Mouse (Mus musculus) MEL (cell line): ENCODE results near the gene Pabpc1l.

Source experiments
- BHLHE40 ChIP-seq: IDR thresholded peaks from 2 replicates; pipeline ENCODE4 v1.6.1; 2012; ENCODE audit warnings: low read depth, mild to moderate bottlenecking, inconsistent platforms, low read length, improper control_type of control experiment, borderline replicate concordance
- CHD2 ChIP-seq: IDR thresholded peaks from 2 replicates; pipeline ENCODE4 v1.6.1; 2011; ENCODE audit warnings: low read length, improper control_type of control experiment
- GATA1 ChIP-seq: IDR thresholded peaks from 2 replicates; pipeline ENCODE4 v1.6.1; 2011; ENCODE audit warnings: low read depth, low read length, improper control_type of control experiment
- MYC ChIP-seq: IDR thresholded peaks from 2 replicates; pipeline ENCODE4 v1.6.1; 2011; ENCODE audit warnings: low read depth, mild to moderate bottlenecking, low read length, improper control_type of control experiment, moderate library complexity
- NRF1 ChIP-seq: IDR thresholded peaks from 2 replicates; pipeline ENCODE4 v1.6.1; 2014; ENCODE audit warnings: low read depth, mild to moderate bottlenecking, inconsistent platforms, low read length, improper control_type of control experiment, moderate library complexity; ENCODE audit not compliant: poor library complexity, insufficient read depth, severe bottlenecking
- POLR2A ChIP-seq, 2 experiments: IDR thresholded peaks; 2 replicates each; pipeline ENCODE4 v1.6.1; 2011 to 2012; ENCODE audit warnings: low read length in 2 of 2, mild to moderate bottlenecking in 2 of 2, control low read depth in 1 of 2, improper control_type of control experiment in 1 of 2, low read depth in 1 of 2, moderate library complexity in 1 of 2; ENCODE audit not compliant: control insufficient read depth in 1 of 2, insufficient read depth in 1 of 2, poor library complexity in 1 of 2

DNA sequence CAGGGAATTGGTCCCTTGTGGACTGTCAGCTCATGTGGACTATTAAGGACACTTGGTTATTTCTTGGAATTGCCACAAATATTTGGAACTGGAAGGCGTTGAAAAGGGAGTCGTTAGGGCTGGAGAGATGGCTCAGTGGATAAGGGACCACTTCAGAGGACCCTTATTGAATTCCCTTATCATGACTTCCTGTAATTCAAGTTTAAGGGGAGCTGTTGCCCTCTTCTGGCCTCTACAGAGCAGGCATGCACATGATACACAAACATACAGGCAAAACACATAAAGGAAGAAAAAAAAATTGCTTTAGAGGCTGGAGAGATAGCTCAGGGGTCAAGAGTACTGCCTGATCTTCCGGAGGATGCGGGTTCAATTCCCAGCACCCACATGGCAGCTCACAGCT is 5.3 kb upstream of the Pabpc1l start:
- no peak for TF ChIP-seq BHLHE40
- 0 out of 2 replicates have a peak, but pooled peaks have one; percentile 4 for TF ChIP-seq GATA1
- no peak for TF ChIP-seq CHD2
- TF ChIP-seq NRF1: no peak
- no peak for TF ChIP-seq POLR2A (IDR thresholded peaks at IDR 0.05; ENCODE audit: control insufficient read depth in 1 of 2, insufficient read depth in 1 of 2, low read depth in 1 of 2, low read length in 2 of 2, poor library complexity in 1 of 2)
- no peak for TF ChIP-seq MYC
